Mouse (Mus musculus): ENCODE measurements around the gene Adat1.
A peak's percentile ranks its signal among the peaks of the same experiment; 100 is the strongest.

The Adat1 gene

GRCm38 (mm10) chr8:111968541-111968940 is 23.6 kb downstream of the Adat1 start:
- no peak for DNase-seq (ENCODE audit: low spot score in 2 of 2)

GRCm38 (mm10) chr8:111967246-111967870 is 24.7 kb downstream of the Adat1 start:
- no peak for DNase-seq (ENCODE audit: low spot score in 2 of 2)

- DNase-seq (ENCODE audit: low spot score in 2 of 2) = no peak
Measured at GRCm38 (mm10) chr8:111964849-111965561, 27.1 kb downstream of the Adat1 start.

- no peak for DNase-seq (ENCODE audit: low spot score in 2 of 2)
Measured at GRCm38 (mm10) chr8:111964351-111964750, 27.8 kb downstream of the Adat1 start.

GRCm38 (mm10) chr8:111963546-111963945 is 28.6 kb downstream of the Adat1 start:
- no peak for DNase-seq (ENCODE audit: low spot score in 2 of 2)

GRCm38 (mm10) chr8:111963091-111963490 is 29.0 kb downstream of the Adat1 start:
- DNase-seq (ENCODE audit: low spot score in 2 of 2) = no peak

GRCm38 (mm10) chr8:111962589-111962988 is 29.5 kb downstream of the Adat1 start:
- DNase-seq (ENCODE audit: low spot score in 2 of 2) = no peak

- no peak for DNase-seq (ENCODE audit: low spot score in 2 of 2)
Measured at GRCm38 (mm10) chr8:111961330-111961729, 30.8 kb downstream of the Adat1 start.

- no peak for DNase-seq (ENCODE audit: low spot score in 2 of 2)
Measured at GRCm38 (mm10) chr8:111960591-111961321, 31.3 kb downstream of the Adat1 start.

- no peak for DNase-seq (ENCODE audit: low spot score in 2 of 2)
Measured at GRCm38 (mm10) chr8:111957231-111957630, 34.9 kb downstream of the Adat1 start.

- no peak for DNase-seq (ENCODE audit: low spot score in 2 of 2)
Measured at GRCm38 (mm10) chr8:111955879-111956278, 36.2 kb downstream of the Adat1 start.

GRCm38 (mm10) chr8:111954844-111955594 is 37.1 kb downstream of the Adat1 start:
- DNase-seq (ENCODE audit: low spot score in 2 of 2) = no peak

GRCm38 (mm10) chr8:111951936-111952335 is 40.2 kb downstream of the Adat1 start:
- DNase-seq (ENCODE audit: low spot score in 2 of 2) = no peak

- peak; percentile 36 to 46 for DNase-seq (ENCODE audit: low spot score in 2 of 2)
Measured at GRCm38 (mm10) chr8:111951317-111951716, 40.8 kb downstream of the Adat1 start.

- DNase-seq (ENCODE audit: low spot score in 2 of 2) = no peak
Measured at GRCm38 (mm10) chr8:111950846-111951245, 41.3 kb downstream of the Adat1 start.

- DNase-seq (ENCODE audit: low spot score in 2 of 2) = no peak
Measured at GRCm38 (mm10) chr8:111947954-111948353, 44.1 kb downstream of the Adat1 start.

GRCm38 (mm10) chr8:111947144-111947543 is 45.0 kb downstream of the Adat1 start:
- no peak for DNase-seq (ENCODE audit: low spot score in 2 of 2)

GRCm38 (mm10) chr8:111943544-111943943 is 48.6 kb downstream of the Adat1 start:
- no peak for DNase-seq (ENCODE audit: low spot score in 2 of 2)

GRCm38 (mm10) chr8:111941101-111941454 is 51.0 kb downstream of the Adat1 start:
- peak; percentile 15 to 23 for DNase-seq (ENCODE audit: low spot score in 2 of 2)

GRCm38 (mm10) chr8:111940171-111941100 is 51.7 kb downstream of the Adat1 start, which contains the start of gene Gabarapl2:
Gene Gabarapl2 (plus strand): TSS chr8:111940703.
- DNase-seq (ENCODE audit: low spot score in 2 of 2) = peak; percentile 92 to 93

Data from frontal cortex, postnatal 14 days (tissue).